Mouse (Mus musculus): ENCODE measurements at regions not wholly inside any gene's neighbourhood (a gene's known extent, or its start where the extent isn't known, plus 50 kb on each side); places are given as distances from the start of the nearest gene placed in this dataset.
A peak's percentile ranks its signal among the peaks of the same experiment; 100 is the strongest.

DNA sequence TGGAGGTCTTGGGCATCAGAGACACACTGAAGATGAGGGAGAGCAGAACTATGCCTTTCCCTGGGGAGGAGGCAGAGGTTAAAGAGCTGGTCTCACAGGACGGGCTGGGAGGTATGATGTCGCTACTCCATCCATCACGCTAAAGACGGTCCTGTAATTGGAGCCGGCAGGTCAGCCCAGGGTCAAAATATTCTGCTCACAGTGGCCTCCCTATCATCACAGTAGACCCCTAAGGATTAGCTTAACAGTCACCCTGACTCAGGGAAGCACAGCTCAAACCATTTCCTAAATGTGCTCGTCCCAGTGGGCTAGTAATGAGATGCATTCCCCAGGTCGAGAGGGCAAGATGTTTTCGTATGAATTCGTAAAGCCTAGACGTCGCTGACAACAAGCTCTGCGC lies 53.7 kb upstream of the Mon1b start:
- no peak for DNase-seq (ENCODE audit: low spot score in 2 of 2)

GRCm38 (mm10) chr8:113582180-113582975 lies 53.0 kb upstream of the Mon1b start:
- peak; percentile 17 to 39 for DNase-seq (ENCODE audit: low spot score in 2 of 2)

- no peak for DNase-seq (ENCODE audit: low spot score in 2 of 2)
Observed at GRCm38 (mm10) chr8:113583801-113584200, 51.6 kb upstream of the Mon1b start.
